Mouse (Mus musculus) c-Kit-positive CD71-positive TER-119-positive erythroid progenitor cells, embryonic 14.5 days (primary cell): ENCODE measurements around the gene Preb.
A peak's percentile ranks its signal among the peaks of the same experiment; 100 is the strongest.

Experiments used
- DNase-seq: peaks from one replicate; pipeline ENCODE4 v3.0.0-alpha.2; 2013; ENCODE audit warnings: low spot score

Gene Preb

DNA sequence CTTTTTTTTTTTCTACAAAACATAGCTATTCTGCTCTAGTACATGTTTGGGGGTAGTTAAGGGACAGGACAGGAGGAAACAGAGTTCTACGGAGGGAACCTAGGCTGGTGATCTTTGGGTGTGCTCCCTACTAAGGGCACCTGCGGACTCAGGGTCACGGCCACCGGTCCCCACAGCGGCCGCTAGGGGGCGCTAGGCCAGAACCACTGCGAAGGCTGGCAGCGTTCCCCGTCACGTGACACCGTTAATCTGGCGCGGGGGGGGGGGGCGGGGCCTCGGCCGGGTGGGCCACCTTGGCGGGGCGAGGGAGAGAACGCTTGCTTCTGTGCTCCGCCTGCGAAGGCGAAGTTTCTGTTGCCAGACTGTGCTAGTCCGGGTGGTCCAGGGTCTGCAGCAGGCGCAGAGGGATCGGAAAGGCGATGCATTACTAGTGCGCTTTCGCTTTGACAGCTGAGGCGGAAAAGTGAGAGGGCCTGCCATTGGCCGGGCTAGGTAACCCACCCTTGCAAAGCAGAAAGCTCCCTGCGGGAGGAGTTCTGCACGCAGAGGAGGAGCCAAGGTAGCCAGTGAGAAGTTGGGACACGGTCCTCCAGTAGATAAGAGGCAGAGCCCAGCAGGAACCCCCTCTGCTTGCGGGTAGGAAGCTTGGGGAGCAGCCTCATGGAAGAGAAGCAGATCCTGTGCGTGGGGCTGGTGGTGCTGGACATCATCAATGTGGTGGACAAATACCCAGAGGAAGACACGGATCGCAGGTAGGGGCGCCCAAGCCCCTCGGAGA lies 38.7 kb downstream of the Preb start, which contains the start of gene Khk:
Gene Khk (plus strand): TSS at position 176 of the 778 bp plus-strand sequence.
- DNase-seq: peak; percentile 93

DNA sequence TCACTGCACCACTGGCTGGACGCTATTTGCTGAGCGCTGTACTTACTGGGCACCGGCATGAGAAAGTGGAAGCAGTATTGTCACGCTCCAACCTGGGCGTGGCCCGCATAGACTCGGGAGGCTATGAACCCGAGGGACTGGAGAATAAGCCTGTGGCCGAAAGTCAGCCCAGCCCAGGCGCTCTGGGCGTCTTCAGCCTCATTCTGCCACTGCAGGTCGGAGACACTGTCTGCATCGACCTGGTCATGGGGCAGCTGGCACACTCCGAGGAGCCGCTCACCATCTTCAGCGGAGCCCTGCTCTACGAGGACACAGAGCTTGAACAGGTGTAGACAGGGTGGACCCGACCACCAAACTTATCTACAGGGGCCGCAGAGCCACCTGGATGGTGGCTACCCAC lies 39.5 kb downstream of the Preb start:
- DNase-seq: no peak

GRCm38 (mm10) chr5:30919831-30920614 lies 40.1 kb downstream of the Preb start:
- no peak for DNase-seq

DNA sequence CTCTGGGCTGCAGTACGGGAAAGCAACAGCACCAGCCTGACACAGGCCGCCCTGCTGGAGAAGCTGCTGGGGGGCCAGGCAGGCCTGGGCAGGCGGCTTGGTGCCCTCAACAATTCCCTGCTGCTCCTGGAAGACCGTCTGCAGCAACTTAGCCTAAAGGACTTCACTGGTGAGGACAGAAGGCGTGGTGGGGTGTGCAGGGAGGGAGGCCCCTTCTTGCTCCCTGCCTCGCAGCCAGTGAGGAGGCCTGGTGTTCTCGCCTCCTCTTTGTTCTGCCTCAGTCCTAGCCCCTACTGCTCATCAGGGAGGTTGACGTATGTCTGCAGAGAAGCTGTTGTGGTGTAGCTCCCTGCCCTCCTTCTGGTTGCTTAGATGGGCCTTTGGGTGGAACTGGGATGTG lies 41.5 kb downstream of the Preb start:
- DNase-seq: no peak

DNA sequence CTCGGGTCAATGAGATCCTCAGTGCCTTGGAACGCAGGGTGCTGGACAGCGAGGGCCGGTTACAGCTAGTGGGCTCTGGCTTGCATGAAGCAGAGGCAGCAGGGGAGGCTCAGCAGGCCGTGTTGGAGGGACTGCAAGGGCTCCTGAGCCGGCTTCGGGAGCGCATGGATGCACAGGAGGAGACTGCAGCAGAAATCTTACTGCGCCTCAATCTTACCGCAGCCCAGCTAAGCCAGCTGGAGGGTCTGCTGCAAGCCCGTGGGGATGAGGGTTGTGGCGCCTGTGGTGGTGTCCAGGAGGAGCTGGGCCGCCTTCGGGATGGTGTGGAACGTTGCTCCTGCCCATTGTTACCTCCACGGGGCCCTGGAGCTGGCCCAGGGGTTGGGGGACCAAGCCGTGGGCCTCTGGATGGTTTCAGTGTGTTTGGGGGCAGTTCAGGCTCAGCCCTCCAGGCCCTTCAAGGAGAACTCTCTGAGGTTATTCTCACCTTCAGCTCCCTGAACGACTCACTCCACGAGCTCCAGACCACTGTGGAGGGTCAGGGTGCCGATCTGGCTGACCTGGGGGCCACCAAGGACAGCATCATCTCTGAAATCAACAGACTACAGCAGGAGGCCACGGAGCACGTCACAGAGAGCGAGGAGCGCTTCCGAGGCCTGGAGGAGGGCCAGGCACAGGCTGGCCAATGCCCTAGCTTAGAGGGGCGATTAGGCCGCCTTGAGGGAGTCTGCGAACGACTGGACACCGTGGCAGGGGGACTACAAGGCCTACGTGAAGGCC lies 42.1 kb downstream of the Preb start:
- no peak for DNase-seq

- DNase-seq: no peak
Observed at GRCm38 (mm10) chr5:30917348-30917747, 42.8 kb downstream of the Preb start.

- no peak for DNase-seq
Observed at GRCm38 (mm10) chr5:30916841-30917240, 43.3 kb downstream of the Preb start.

- peak; percentile 70 for DNase-seq
Observed at GRCm38 (mm10) chr5:30915974-30916433, 44.2 kb downstream of the Preb start.

DNA sequence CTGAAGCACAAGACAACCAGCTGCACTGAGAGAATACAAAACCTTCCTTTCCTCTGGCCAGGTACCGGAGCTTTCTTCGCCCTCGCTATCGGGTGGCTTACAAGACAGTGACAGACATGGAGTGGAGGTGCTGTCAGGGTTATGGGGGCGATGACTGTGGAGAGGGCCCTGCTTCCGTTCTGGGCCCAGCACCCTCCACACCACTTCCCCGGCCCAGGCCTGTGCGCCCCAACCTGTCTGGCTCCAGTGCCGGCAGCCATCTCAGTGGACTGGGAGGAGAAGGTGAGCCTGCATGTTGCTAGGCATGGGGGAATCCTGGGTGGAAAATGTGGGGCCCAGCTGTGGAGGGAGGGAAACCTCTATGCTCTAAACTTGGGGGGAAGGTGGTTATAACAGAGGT lies 44.7 kb downstream of the Preb start:
- no peak for DNase-seq

DNA sequence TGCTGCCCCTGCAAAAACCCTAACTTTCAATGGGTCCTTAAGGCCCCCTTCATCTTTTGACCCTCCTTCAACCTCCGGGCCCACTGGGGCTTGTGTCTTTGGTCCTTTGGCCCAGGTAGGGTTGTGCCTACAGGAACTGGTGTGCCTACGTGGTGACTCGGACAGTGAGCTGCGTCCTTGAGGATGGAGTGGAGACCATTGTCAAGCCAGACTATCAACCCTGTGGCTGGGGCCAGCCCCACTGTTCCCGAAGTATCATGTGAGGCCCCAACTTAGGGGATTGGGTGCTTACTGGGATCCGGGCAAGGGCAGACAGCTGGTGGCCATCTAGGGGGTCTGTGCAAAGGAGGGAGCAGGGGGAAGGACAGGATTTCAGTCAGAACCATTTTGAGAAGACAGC lies 45.3 kb downstream of the Preb start:
- no peak for DNase-seq

DNA sequence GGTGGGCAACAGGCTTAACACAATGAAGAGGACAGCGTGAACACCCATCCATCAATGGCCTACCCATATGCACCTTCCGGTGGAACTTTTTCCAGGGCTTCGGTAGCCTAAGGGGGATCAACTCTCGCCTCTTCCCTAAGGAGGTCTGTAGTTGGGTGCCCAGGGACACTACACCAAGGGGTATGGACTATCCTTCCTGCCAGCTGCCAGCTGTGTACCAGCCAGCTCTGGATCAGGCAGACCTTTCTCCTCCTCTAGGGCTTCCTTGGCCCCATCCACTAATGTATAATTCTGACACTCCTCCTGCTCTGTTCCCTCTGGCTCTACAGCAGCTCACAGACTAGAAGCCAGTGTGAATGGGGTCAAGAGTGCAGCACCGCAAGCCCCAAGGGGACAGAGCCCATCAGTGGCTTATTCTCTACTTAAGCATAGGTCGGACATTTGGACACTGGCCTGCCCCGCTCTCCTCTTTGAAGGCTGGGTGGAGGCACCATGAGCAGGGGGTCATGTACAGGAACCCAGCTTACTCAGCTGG lies 46.0 kb downstream of the Preb start:
- no peak for DNase-seq

GRCm38 (mm10) chr5:30913060-30913841 lies 46.9 kb downstream of the Preb start, which contains the start of gene Emilin1:
Gene Emilin1, plus strand, starts transcription at chr5:30913402.
- no peak for DNase-seq

DNA sequence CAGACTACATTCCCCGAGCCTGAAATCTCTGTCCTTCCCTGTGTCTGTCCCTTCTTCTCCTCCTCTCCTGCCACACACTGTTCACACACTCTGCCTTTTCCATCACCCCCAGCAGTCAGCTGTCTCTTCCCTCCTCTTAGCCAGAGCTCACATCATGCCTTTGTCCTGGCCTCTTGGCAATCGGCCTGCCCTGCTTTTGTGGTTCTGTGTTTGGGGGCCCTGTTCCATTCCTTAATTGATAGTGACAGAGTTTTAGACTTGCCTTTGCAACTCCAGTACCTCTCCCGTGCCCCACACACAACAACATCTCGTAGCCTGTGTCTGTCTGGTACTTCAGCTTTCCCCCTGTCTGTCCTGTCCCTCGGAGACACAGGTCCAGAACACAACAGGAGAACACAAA lies 48.0 kb downstream of the Preb start:
- DNase-seq: no peak

DNA sequence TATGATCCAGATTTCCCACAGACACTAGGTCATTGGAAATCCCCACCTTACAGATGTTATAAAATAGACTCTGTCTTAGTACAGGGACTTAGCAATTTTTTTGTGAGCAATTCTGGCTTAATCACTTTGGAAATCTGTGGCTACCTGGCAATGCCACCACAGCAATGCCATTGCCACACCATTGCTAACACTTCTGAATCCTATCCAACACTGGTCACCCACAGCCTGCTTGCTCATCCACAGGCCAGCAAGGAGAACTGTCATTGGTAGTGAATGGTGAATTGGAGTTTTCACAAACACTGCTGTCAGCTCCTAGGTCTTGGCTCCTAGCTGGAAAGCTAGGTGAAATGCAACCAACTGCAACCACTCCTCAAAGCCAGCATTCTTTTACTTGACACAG lies 49.7 kb downstream of the Preb start:
- DNase-seq: no peak

GRCm38 (mm10) chr5:30909863-30910262 lies 50.3 kb downstream of the Preb start:
- DNase-seq: no peak

DNA sequence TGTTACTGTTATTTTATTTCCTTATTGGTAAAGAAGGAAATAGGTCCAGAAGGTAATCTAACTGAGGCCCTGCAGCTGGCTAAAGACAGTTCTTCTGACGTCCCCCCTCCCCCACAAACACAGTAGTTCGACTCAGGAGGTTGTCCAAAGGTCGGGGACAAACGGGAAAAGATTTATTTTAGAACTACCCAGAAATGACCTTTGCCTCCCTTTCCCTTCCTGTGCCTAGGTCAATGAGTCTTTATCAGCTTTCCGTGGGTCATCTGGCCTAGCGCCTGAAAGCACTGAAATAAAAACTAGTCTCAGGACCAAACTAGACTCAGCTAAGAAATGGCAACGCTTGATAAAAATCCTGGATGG lies 50.9 kb downstream of the Preb start:
- no peak for DNase-seq

DNA sequence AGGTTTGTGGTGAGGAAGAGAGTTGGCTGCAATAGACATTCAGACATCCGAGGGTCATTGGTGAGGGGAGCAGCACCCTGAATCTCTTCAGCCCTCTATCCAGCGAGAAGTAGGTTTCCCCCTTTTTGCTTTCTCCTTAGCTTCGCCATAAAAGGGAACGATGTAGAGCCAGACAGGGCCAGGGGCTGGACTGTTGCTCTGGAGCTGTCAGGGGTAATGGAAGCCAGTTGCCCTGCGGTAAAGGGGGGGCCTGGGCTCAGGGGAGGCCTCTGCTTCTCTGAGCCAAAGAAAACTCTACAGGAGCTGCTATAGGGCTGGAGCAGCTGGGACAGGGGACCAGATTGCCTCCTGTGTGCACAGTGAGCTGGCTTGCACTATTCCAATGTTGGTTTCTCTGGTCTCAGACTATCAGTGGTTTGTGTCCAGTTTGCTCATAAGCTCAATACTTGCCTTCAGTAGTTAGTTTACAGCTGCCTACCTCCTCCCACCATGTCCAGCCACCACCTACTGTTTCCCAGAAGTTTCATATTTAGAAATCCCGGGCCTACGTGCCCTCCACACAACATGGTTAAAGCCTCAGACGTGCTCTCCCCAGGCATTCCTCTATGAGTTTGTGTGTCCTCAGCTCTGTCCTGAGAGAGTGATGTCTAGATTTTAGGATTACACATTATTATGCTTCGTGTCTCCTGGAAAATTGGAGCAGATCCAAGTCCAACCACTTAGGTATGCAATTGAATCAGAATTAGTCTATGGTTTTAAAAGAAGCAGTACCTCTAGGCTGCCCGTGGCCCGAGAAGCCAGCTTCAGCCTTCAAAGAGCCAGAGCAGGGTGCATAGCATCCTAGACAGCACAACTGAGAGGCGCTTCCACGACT lies 51.5 kb downstream of the Preb start:
- DNase-seq: no peak

GRCm38 (mm10) chr5:30907413-30908059 lies 52.6 kb downstream of the Preb start, which contains the start of gene Ost4:
Gene Ost4, minus strand, starts transcription at chr5:30907788.
- peak; percentile 94 for DNase-seq

GRCm38 (mm10) chr5:30901860-30902259 lies 58.3 kb downstream of the Preb start:
- DNase-seq: no peak
